Mouse (Mus musculus) embryo, embryonic 9.5 days (tissue): Measurements from ENCODE around the gene B430306N03Rik.
"Not testable (repeated sequence)": the region's sequence is repeated elsewhere in the genome, so short reads cannot be mapped to it uniquely, and the experiment has no call there.

Experiments
- DNase-seq: peaks from one replicate; pipeline ENCODE4 v3.0.0-alpha.2; 2017; ENCODE audit errors: extremely low spot score

The B430306N03Rik gene

DNA sequence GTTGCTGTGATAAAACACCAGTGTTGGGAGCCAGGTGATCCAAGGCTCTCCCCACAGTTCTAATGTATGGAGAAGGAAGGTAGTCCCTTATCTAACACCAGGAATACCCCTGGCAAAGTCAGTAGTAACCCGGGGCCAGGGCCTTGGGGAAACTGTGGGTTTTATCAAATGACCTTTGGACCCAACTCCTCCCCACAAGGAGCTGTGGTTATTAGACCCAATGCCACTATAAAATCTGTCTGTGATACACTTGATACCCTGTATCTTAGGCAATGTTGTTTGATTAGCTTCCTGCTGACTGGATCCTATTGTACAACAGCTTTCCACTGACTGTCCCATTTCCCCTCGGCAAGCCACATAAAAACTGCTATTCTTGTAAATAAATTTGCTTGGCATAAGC is 3.8 kb upstream of the B430306N03Rik start:
- DNase-seq: no peak

DNA sequence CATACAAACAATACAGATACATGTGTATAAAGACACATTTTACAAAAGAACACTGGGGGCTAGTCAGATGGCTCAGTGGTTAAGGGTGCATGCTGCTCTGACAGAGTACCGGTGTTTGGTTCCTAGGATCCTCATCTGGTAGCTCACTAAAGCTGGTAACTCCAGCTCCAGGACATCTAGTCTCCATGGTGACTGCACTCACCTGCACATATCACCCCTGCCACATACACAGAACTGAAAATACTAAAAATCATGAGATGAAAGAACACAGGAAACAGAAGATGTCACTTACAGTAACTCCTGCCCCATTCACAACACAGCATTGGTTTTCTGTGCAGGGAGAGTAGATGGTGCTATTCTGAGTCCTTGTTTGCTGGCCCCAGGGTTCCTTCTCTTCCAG is 2.7 kb downstream of the B430306N03Rik start:
- no peak for DNase-seq

GRCm38 (mm10) chr17:48321279-48321678 is 5.3 kb downstream of the B430306N03Rik start:
- no peak for DNase-seq

DNA sequence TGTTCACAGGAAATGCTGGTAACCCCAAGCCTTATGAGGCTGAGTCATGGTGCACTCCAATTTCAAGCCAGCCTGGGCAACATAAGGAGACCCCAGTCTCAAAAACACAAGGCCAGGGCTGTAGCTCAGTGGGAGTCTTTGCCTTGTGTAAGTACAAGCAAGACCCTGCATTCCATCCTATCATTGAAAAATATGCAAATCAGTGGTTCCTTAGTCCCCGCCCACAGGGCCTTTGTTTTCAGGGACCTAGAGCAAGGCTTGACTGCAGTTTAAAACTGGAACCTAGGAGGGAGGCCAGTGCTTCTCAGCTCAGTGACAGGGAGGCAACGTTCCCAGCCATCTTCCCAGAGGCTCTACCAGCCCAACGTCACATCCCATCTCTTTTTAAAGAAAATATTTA is 7.3 kb downstream of the B430306N03Rik start:
- DNase-seq: no peak

- DNase-seq: no peak
Measured at GRCm38 (mm10) chr17:48324258-48324657, 8.3 kb downstream of the B430306N03Rik start.

- no peak for DNase-seq
Measured at GRCm38 (mm10) chr17:48325093-48325492, 9.2 kb downstream of the B430306N03Rik start.

DNA sequence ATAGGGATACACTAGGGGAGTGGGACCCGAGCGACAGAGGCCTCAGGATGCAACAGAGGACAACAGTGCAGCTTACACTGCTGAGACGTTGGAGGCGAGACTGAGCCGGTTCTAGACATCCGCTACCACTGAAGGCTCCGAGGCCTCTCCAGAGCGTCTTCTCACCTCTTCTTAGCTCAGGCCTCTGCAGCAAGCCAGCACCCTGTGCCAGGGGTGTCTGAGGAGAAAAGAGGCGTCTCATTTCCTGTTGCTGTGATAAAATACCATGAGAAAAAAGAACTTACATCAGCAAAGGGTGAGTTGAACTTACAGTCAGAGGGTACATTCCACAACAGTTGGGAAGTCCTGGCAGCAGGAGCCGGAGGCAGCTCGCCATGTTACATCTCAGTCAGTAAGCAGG is 9.7 kb downstream of the B430306N03Rik start:
- no peak for DNase-seq

- no peak for DNase-seq
Measured at GRCm38 (mm10) chr17:48326656-48327055, 10.7 kb downstream of the B430306N03Rik start.

- no peak for DNase-seq
Measured at GRCm38 (mm10) chr17:48332524-48332923, 16.6 kb downstream of the B430306N03Rik start.

- DNase-seq: no peak
Measured at GRCm38 (mm10) chr17:48334186-48334585, 18.2 kb downstream of the B430306N03Rik start.

- DNase-seq: peak; percentile 80
Measured at GRCm38 (mm10) chr17:48336857-48337256, 20.9 kb downstream of the B430306N03Rik start.

DNA sequence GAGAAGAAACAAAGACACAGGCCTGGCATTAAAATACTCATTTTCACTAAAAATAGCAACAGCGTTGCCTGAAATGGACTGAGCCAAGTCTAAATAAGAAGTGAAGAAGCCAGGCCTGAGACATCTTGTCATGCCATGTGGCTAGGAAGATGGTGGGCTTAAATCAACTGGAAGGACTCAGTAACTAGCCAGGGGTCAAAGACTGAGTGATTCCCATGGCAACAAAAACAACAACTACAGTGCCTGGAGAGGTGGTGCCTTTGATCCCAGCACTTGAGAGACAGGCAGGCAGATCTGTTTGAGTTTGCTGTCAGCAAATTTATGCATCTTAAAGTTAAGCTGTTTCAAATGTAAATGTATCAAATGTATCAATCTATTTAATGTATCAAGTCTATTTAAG is 24.3 kb downstream of the B430306N03Rik start:
- DNase-seq: peak; percentile 17

GRCm38 (mm10) chr17:48341947-48342346 is 26.0 kb downstream of the B430306N03Rik start:
- DNase-seq: no peak

GRCm38 (mm10) chr17:48343065-48343464 is 27.1 kb downstream of the B430306N03Rik start:
- no peak for DNase-seq

DNA sequence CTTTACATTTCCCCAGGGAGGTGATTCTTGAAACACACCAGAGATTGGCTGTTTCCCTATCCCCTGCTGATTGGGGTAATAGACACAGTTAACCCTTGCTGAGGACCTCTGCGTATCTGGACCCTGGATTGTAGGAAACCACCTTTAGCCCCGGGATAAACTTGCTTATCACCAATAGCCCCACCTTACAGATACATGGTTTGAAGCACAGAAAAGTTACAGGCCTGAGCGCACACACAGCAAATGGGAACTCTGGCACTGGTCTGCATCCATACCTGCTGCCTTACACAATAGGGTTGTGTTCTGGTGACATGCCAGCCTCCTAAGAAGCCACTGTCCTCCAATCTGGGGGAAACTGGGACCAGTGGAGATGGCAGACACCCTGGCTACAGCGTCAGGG is 29.9 kb downstream of the B430306N03Rik start:
- DNase-seq: no peak

DNA sequence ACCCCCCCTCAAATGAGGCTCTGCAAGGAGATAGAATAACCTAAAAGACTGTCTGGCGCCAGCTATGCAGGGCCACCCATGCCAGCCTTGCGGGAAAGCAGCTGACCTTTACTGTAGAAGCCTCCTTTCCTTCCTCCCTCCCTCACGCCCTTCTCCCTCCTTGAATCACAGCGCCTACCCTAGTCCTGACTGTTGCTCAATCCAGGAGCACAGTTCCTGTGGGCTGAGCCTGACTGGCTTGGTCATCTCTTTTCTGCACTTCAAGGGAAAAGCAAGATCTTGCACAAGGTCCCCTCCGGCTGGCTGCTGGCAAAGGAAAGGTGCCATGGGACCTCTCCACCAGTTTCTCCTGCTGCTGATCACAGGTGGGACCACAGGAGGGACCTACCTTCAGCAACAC is 30.3 kb downstream of the B430306N03Rik start, which contains the start of gene Trem2:
Gene Trem2 (plus strand): TSS at position 171 of the 400 bp plus-strand sequence.
- DNase-seq: no peak

DNA sequence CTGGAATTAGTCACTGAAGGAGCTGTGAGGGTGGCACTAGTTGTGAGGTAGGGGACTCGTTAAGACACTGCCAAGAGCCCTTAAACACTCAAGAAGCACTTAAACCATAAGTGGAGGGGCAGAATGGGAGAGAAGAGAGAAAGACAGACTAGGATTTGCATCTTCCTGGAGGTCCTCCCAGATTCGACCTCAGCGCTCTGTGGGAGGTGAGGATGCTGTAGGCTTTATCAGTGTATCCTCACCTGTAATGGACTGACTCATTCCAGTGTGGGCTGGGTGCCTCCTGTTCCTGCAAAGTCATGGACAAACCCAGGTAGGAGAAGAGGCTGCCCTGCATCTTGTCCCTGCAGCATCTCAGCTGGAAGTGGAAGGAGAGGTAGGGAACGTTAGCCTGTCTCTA is 30.9 kb downstream of the B430306N03Rik start:
- DNase-seq: no peak

DNA sequence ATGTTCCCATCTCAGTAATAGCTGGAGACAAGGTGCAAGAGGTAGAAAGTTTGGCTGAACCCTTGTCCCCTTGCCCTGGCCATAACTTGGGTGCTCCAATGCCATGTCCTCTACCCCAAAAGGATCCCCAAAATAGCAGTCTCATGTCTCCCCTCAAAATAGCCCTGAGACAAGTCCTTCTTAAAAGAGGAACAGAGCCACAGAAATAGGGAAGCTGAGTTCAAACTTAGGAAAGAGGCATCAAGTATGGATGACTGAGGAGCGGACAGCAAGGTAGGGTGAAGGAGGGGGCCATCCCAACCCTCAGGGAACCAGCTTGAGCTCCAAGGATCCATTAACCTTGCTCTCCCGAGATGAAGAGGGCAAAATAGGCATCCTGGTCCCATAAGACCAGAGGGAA is 31.3 kb downstream of the B430306N03Rik start:
- no peak for DNase-seq

- no peak for DNase-seq
Measured at GRCm38 (mm10) chr17:48350681-48351193, 34.8 kb downstream of the B430306N03Rik start.

GRCm38 (mm10) chr17:48352976-48353375 is 37.0 kb downstream of the B430306N03Rik start:
- not testable (repeated sequence) for DNase-seq

DNA sequence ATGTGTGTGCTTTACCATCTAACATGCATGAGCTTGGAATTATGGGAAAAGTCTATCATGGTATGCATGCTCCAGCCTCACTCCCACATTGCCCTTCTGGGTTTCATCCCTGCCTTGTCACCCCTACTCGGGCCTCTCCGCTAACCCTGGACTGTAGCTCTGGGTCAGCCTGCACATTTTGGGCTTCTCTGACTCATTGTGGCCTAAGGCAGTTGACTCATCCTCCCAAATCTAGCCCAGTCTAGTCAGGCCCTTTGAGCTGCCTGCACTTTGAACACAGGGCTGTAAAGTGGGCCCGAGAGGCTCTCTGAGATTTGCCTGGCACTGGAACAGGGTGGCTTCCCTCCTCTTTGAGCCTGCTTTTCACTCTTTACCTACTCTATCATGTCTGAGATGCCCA is 39.9 kb downstream of the B430306N03Rik start:
- no peak for DNase-seq

- DNase-seq: no peak
Measured at GRCm38 (mm10) chr17:48357892-48358291, 42.0 kb downstream of the B430306N03Rik start.

DNA sequence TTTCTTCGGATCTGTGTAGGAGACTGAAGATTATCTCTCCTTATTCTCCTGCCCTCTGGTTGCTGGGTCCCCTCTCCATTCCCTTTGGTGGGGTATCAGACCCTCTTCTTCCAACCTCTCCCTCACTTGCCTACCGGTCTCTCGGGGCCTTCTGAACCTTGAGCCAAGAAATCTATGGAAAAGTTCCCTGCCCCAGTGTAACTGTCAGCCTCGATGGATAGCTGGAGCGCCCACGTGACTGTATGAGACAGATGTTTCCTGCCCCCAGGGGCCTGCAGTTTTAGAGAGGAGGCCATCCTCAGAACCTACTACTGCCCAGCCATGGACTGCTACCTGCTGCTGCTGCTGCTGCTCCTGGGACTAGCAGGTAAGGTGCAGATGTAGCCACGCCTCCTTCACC is 43.7 kb downstream of the B430306N03Rik start, which contains the start of gene Treml1:
Gene Treml1 (plus strand): TSS at position 301 of the 400 bp plus-strand sequence.
- no peak for DNase-seq

- no peak for DNase-seq
Measured at GRCm38 (mm10) chr17:48360462-48360861, 44.5 kb downstream of the B430306N03Rik start.
